Mouse (Mus musculus) lung, postnatal 0 days (tissue): ENCODE measurements at regions not wholly inside any gene's neighbourhood (a gene's known extent, or its start where the extent isn't known, plus 50 kb on each side); places are given as distances from the start of the nearest gene placed in this dataset.

Experiments
- CTCF ChIP-seq: IDR thresholded peaks from 2 replicates; pipeline ENCODE4 v1.5.1; 2016; ENCODE audit warnings: antibody characterized with exemption, mild to moderate bottlenecking
- EP300 ChIP-seq: IDR thresholded peaks from 2 replicates; pipeline ENCODE4 v1.6.1; 2016; ENCODE audit warnings: antibody characterized with exemption, mild to moderate bottlenecking, control low read depth

GRCm38 (mm10) chr9:87383513-87383912 lies 128.2 kb upstream of the Cep162 start:
- TF ChIP-seq CTCF = no peak
- no peak for TF ChIP-seq EP300
